Mouse (Mus musculus) cerebellum, adult 18-20 months (tissue): ENCODE measurements around the gene Gm20388.
"Not testable (repeated sequence)": the region's sequence is repeated elsewhere in the genome, so short reads cannot be mapped to it uniquely, and the experiment has no call there.

Source experiments
- DNase-seq, 2 experiments: peaks; one replicate each; pipeline ENCODE4 v3.0.0; 2021

Gm20388 gene

GRCm38 (mm10) chr8:120668374-120668905 is 757.8 kb downstream of the Gm20388 start, which contains the start of gene Emc8:
TSS of gene Emc8 (minus strand) at chr8:120668573.
- DNase-seq = no peak

- DNase-seq = no peak
These were observed 761.1 kb downstream of the Gm20388 start for GRCm38 (mm10) chr8:120671775-120672174.

- DNase-seq = no peak
These were observed 762.1 kb downstream of the Gm20388 start for GRCm38 (mm10) chr8:120672626-120673229.

GRCm38 (mm10) chr8:120673298-120673697 is 762.7 kb downstream of the Gm20388 start:
- DNase-seq = no peak

GRCm38 (mm10) chr8:120675718-120676117 is 765.1 kb downstream of the Gm20388 start:
- DNase-seq = no peak

- DNase-seq = peak; percentile 73 to 83
These were observed 767.8 kb downstream of the Gm20388 start for GRCm38 (mm10) chr8:120678447-120678846.

- DNase-seq = no peak
These were observed 769.2 kb downstream of the Gm20388 start for GRCm38 (mm10) chr8:120679629-120680387.

GRCm38 (mm10) chr8:120680405-120680804 is 769.8 kb downstream of the Gm20388 start:
- DNase-seq = not testable (repeated sequence)

GRCm38 (mm10) chr8:120681113-120681512 is 770.5 kb downstream of the Gm20388 start:
- DNase-seq = no peak

- DNase-seq = peak; percentile 45
These were observed 773.0 kb downstream of the Gm20388 start for GRCm38 (mm10) chr8:120683602-120684001.

- no peak for DNase-seq
These were observed 773.4 kb downstream of the Gm20388 start for GRCm38 (mm10) chr8:120684082-120684481.

GRCm38 (mm10) chr8:120685097-120685496 is 774.5 kb downstream of the Gm20388 start:
- no peak for DNase-seq

GRCm38 (mm10) chr8:120685591-120685990 is 775.0 kb downstream of the Gm20388 start:
- DNase-seq = no peak

GRCm38 (mm10) chr8:120686051-120686450 is 775.4 kb downstream of the Gm20388 start:
- DNase-seq = no peak

- DNase-seq = no peak
These were observed 775.9 kb downstream of the Gm20388 start for GRCm38 (mm10) chr8:120686576-120686975.

GRCm38 (mm10) chr8:120687786-120688185 is 777.1 kb downstream of the Gm20388 start:
- no peak for DNase-seq

- no peak for DNase-seq
These were observed 777.9 kb downstream of the Gm20388 start for GRCm38 (mm10) chr8:120688511-120688910.

GRCm38 (mm10) chr8:120692934-120693333 is 782.3 kb downstream of the Gm20388 start:
- no peak for DNase-seq

- DNase-seq = no peak
These were observed 783.3 kb downstream of the Gm20388 start for GRCm38 (mm10) chr8:120693861-120694493.

- DNase-seq = no peak
These were observed 785.9 kb downstream of the Gm20388 start for GRCm38 (mm10) chr8:120696401-120697153.

- no peak for DNase-seq
These were observed 786.7 kb downstream of the Gm20388 start for GRCm38 (mm10) chr8:120697154-120697978.

- DNase-seq = no peak
These were observed 787.3 kb downstream of the Gm20388 start for GRCm38 (mm10) chr8:120697979-120698272.
